20 mouse cellular contexts compared by ENCODE assay signal in the genomic region with DNA sequence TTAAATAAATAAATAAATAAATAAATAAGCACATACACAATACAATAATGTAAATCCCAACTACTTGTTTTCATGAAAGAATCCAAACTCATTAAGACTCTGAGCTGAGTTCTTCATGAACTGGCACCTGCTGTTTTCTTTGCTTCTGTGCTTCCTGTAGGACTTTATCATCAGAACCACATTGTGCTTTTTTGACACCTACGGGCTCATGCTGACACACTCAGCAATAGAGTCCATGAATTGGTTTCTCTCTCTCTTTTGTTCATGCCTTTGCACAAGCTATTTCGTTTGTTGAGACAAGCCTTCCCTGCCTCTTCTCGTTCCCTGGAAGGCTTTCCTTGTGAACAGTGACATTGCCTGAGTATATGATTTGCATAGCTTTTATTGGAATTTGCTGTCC. TPM values are rescaled to one million over a fixed set of nuclear protein-coding genes. Genes with fewer than 3 reads are reported as not detected.
DNase-seq lines count a peak whose midpoint lies in the region; ATAC-seq and TF ChIP-seq lines count a peak whose summit lies in the region.
"Had no signal": no experiment of that assay in that cellular context is flagged by ENCODE, and none has a peak within 500 bp of the region (broad histone marks: within the 10 kb centered on the region; RNA-seq: fewer than 3 reads in every experiment).

No protein-coding gene starts in this region.

- TF ChIP-seq CTCF in olfactory bulb, adult 2 months (IDR thresholded peaks at IDR 0.05; ENCODE audit: insufficient read depth, low read depth, low read length), result no peak
- no peak for TF ChIP-seq CTCF in intestine, postnatal 0 days (IDR thresholded peaks at IDR 0.05; ENCODE audit: low read depth)

- peak; percentile 57 to 73 for ATAC-seq in hematopoietic stem cell, adult 5-6 weeks (replicated peaks in 1 of 2; ENCODE audit: insufficient read depth in 1 of 2, low FRiP score in 2 of 2, low TSS enrichment in 1 of 2, low read depth in 1 of 2, poor library complexity in 2 of 2, severe bottlenecking in 2 of 2)
- no peak for ATAC-seq in intestine, postnatal 0 days
- ATAC-seq: activated CD4-positive, CD25-positive, alpha-beta regulatory T cell, adult 4 months; CD4-positive, CD25-positive, alpha-beta regulatory T cell, adult 4 months; Patski had no signal

- 45% methylated on average over 3 of the region's 3 CpGs for WGBS in olfactory bulb, adult 2 months
- WGBS in intestine, postnatal 0 days, result 82% methylated on average over 3 of the region's 3 CpGs

- no peak for DNase-seq in left cerebral cortex, postnatal 10 days (ENCODE audit: extremely low spot score in 1 of 2, low spot score in 2 of 2)
- DNase-seq: adrenal gland, adult 2 months; adrenal gland, adult 8-10 months; adrenal gland, postnatal 10 days; adrenal gland, postnatal 14 days; adrenal gland, postnatal 25 days; adrenal gland, postnatal 36 days; B cell, adult 2 months; cerebellum, adult 11 months; cerebellum, adult 11-12 months; cerebellum, adult 18-20 months had no signal

- no peaks in the 10 kb centered on the region for H3K36me3 ChIP-seq in intestine, postnatal 0 days (ENCODE audit: control insufficient read depth, insufficient read depth)
- H3K36me3 ChIP-seq: G1E had no signal

- intact Hi-C loops in left cerebral cortex, postnatal 10 days (cut with DNase I), result no loop called here

- no peaks in the 10 kb centered on the region for H3K27me3 ChIP-seq in intestine, postnatal 0 days (replicated peaks; ENCODE audit: control insufficient read depth, insufficient read depth, low read length)
- H3K27me3 ChIP-seq: CH12.LX, Patski had no signal

- no peak overlapping the region for H3K9ac ChIP-seq in intestine, postnatal 0 days (ENCODE audit: low read depth, low read length)

- H3K9me3 ChIP-seq in intestine, postnatal 0 days (ENCODE audit: control insufficient read depth), result no peaks in the 10 kb centered on the region

- no peak overlapping the region for H3K4me2 ChIP-seq in intestine, postnatal 0 days (replicated peaks; ENCODE audit: low read depth)

- H3K4me3 ChIP-seq in olfactory bulb, adult 2 months (ENCODE audit: insufficient read depth, low read depth, low read length), result no peak overlapping the region
- H3K4me3 ChIP-seq in intestine, postnatal 0 days (ENCODE audit: low read depth, low read length), result no peak overlapping the region

- no peak for TF ChIP-seq POLR2A in olfactory bulb, adult 2 months (IDR thresholded peaks at IDR 0.05; ENCODE audit: insufficient read depth, low read depth, low read length)

- H3K4me1 ChIP-seq in olfactory bulb, adult 2 months (ENCODE audit: control insufficient read depth, insufficient read depth, low read length), result peaks cover 2% of the 10 kb centered on the region
- no peaks in the 10 kb centered on the region for H3K4me1 ChIP-seq in intestine, postnatal 0 days (replicated peaks; ENCODE audit: control insufficient read depth, insufficient read depth, low read length)

- 0 out of 2 replicates have a peak overlapping the region, but pooled peaks have one; percentile 10 for H3K27ac ChIP-seq in olfactory bulb, adult 2 months (ENCODE audit: insufficient read depth, low read depth, low read length)
- H3K27ac ChIP-seq in intestine, postnatal 0 days (ENCODE audit: low read depth, low read length), result no peak overlapping the region

RNA-seq across cellular contexts. Expression of a gene that starts 46.8 kb away (rescaled TPM):
- total RNA-seq in hematopoietic stem cell, adult 5-6 weeks (2017), result 0.88 and 2.3 TPM in 2 replicates
- not detected in 2 replicates for polyA plus RNA-seq in olfactory bulb, adult 2 months (2012; ENCODE audit: insufficient read depth, insufficient read length, low replicate concordance, missing spikeins)
- total RNA-seq in left cerebral cortex, postnatal 10 days (2021), result 10 to 100 TPM; 57.9 to 64.8 TPM
- 7.9 and 8.5 TPM in 2 replicates for polyA plus RNA-seq in intestine, postnatal 0 days (2015; fragmentation: Nextera tagmentation; extraction: Ambion mirVana)
- total RNA-seq: MEL had no signal
- polyA plus RNA-seq: CD4-positive, CD25-positive, alpha-beta regulatory T cell, adult 4 months; G1E had no signal

Comparison
In these comparisons a context has a peak if more than half of its experiments do, and no peak if none do; other contexts are left out.
1. RNA of a gene that starts 46.8 kb away (total RNA-seq): 57.9 to 64.8 TPM in left cerebral cortex, postnatal 10 days; 0.88 to 2.3 TPM in hematopoietic stem cell, adult 5-6 weeks; every median in the first group is over 10 times any median in the second.